Mouse (Mus musculus) left cerebral cortex, adult 9 months (tissue): ENCODE results near the gene Disp2.

Experiments used
- DNase-seq, 2 experiments: peaks; one replicate each; pipeline ENCODE4 v3.0.0; 2022; ENCODE audit warnings: low spot score in 2 of 2

Gene Disp2

GRCm38 (mm10) chr2:118841774-118842173, 62.3 kb downstream of the Disp2 start:
- DNase-seq, result no peak

GRCm38 (mm10) chr2:118844427-118844826, 64.9 kb downstream of the Disp2 start:
- no peak for DNase-seq

- DNase-seq, result no peak
Observed at GRCm38 (mm10) chr2:118846246-118846645, 66.7 kb downstream of the Disp2 start.

GRCm38 (mm10) chr2:118851756-118852155, 72.2 kb downstream of the Disp2 start:
- no peak for DNase-seq
